Mouse (Mus musculus) fibroblast of lung, adult 2 months (primary cell): ENCODE measurements around the gene Gatd1.
"Not testable (repeated sequence)": the region's sequence is repeated elsewhere in the genome, so short reads cannot be mapped to it uniquely, and the experiment has no call there.

ENCODE experiments used
- DNase-seq: peaks from one replicate; pipeline ENCODE4 v3.0.0-alpha.2; 2011; ENCODE audit warnings: low read depth

The Gatd1 gene

DNA sequence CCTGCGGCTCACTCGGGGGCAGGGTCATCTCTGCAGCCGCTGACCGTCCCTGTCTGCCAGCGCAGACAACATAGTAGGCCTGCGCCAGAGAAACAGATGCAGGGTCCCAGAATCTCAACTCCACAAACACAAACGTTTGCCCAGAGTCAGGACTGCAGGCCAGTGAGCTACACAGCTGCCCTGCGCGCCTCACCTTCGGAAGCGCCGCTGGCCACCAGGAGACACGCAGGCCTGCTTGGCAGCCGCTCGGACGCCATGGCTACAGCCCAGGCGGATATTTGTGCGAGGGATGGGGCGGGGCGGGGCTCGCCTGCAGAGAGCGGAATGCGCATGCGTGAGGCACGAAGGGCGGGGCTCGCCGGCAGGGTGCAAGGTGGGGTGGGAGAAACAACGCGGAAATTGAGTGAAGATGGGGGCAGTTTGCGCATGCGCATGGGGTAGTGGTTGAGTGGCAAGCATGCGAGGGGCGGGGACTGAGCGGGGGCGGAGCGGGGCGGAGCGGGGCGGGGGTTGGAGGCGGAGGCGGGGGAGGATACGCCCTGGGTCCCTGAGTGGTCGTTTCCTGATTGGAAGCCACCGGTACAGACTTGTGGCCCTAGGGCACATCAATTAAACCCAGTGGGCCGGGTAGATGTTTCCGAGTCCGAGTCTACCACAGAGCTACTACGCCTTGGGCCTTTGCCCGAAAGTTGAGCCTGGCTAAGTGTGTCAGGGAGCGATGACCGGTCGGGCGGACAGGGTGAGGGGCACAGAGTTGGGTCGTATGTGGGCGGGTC, at the start of gene Gatd1:
TSS of gene Gatd1 (minus strand) at position 328 of the 776 bp plus-strand sequence.
- peak; percentile 96 for DNase-seq

DNA sequence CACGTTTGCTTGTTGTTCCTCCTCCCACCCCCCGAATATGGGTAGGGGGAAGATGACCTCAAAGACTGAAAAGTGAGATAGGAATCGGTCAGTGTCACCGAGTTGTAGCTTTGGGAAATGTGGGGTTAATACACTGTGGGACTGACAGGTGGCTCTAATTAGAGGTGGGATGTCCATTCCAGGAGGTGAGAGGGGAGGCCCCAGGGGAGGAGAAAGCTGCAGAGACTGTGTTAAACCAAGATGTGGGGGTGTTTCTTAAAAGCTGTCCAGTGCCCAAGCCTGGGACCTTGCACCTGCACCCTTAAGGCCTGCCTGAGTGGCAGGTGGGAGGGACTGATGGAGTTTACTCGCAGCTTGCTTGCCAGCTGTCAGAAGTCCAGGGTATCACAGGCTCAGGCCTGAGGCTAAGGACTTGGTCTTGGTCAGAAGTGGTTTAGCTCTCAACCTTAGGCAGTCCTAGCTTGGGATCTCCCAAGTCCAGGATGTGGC, 48.4 kb upstream of the Gatd1 start:
- DNase-seq = no peak

- no peak for DNase-seq
Observed at GRCm38 (mm10) chr7:141461521-141462332, 47.8 kb upstream of the Gatd1 start.

GRCm38 (mm10) chr7:141460391-141461113, 46.6 kb upstream of the Gatd1 start, which contains the start of gene Cracr2b:
Gene Cracr2b, plus strand, starts transcription at chr7:141461094.
- DNase-seq = no peak

DNA sequence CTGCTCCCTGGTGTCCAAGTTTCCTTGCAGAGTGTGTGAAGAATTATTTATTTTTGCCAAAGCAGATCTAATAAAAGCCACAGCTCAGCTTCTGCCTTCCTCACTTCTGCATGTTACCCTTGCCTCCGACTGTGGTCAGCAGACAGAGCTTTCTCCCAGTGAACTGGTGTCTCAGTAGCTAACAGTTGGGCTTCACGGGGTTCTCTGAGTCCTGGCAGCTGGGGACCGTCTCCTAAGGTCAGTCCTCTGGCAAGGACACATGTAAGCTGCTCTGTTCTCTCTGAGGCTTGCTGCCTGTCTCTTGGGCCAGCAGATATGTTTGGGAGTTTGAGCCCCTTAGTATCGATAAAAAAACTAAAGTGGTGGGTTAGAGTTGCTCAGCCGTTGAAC, 46.1 kb upstream of the Gatd1 start:
- no peak for DNase-seq

GRCm38 (mm10) chr7:141459301-141459711, 45.4 kb upstream of the Gatd1 start:
- DNase-seq = no peak

DNA sequence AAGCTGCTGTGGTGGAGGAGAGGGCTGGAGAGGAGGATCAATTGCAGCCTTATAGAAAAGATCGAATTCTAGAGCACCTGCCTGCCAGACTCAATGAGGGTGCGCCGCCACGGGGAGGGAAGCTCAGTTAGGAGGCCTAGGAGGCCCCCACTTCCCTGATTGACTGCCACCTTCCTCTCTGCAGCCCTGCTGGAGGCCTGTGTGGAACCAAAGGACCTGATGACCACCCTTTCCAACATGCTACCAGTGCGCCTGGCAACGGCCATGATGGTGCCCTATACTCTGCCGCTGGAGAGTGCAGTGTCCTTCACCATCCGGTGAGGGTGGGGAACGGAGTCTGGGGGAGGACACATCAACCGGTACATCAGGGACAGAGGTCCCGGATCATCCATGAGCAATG, 44.7 kb upstream of the Gatd1 start:
- no peak for DNase-seq

DNA sequence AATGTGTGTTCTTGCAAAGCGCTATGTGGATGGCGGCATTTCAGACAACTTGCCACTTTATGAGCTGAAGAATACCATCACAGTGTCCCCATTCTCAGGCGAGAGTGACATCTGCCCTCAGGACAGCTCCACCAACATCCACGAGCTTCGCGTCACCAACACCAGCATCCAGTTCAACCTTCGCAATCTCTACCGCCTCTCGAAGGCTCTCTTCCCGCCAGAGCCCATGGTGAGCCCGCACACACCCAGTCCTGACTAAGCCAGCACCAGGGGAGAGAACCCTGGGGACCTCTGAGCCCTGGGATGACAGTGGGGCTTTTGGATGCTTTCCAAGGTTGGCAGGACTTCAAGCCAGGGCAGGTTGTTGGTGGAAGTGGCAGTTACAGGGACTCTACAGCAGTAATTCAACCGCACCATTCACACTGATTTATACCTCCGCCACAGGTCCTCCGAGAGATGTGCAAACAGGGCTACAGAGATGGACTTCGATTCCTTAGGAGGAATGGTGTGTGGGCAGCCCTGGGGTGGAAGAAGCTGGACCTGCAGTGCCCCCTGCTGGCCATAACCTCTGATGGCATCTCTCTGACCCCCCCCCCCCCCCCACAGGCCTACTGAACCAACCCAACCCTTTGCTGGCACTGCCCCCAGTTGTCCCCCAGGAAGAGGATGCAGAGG, 44.2 kb upstream of the Gatd1 start:
- no peak for DNase-seq

GRCm38 (mm10) chr7:141457236-141457635, 43.3 kb upstream of the Gatd1 start:
- no peak for DNase-seq

DNA sequence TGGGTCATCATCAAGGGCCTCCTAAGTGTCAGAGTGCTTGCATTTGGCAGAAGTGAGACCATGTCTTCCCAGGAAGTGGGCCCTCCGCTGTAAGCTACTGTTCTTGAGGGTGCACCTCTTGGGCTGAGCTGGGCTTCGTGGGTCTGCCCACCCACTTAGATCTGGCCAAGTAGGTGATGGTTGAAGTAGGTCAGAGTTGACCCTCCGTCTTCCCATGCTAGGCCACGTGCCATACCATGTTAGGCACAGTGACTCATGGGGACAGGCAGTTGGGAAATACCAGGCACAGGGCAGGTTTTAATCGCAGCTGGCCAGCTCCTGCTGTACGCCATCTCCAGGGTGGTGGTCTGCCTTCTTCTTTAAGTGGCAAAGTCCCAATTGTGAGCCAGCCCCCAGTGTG, 42.8 kb upstream of the Gatd1 start:
- DNase-seq = no peak

GRCm38 (mm10) chr7:141455610-141456314, 41.8 kb upstream of the Gatd1 start:
- DNase-seq = no peak

- no peak for DNase-seq
Observed at GRCm38 (mm10) chr7:141454967-141455551, 41.1 kb upstream of the Gatd1 start, which contains the start of gene Pnpla2. Gene Pnpla2, plus strand, starts transcription at chr7:141455198.

GRCm38 (mm10) chr7:141453636-141454035, 39.7 kb upstream of the Gatd1 start:
- no peak for DNase-seq

DNA sequence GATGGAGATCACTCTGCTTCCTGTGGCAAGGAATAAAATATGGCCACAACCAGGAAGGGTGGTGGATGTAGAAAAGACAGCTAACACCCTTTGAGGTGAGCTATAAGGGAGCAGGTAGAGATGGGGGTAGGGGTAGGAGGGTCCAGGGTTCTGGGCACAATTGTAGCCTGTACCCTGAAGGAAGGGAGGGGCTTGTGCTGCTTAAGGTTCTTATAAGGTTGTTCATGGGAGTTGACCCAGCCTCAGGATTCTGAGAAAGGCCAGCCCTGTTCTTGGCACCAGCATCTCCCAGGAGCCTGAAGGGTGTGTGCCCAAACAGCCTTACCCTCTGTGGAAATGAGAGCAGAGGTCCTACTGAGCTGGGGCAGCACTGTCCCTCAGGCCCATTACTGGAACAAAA, 38.0 kb upstream of the Gatd1 start:
- no peak for DNase-seq

- peak; percentile 84 for DNase-seq
Observed at GRCm38 (mm10) chr7:141447110-141447991, 33.4 kb upstream of the Gatd1 start, which contains the start of gene Rplp2. Gene Rplp2, plus strand, starts transcription at chr7:141447370.

GRCm38 (mm10) chr7:141446374-141446773, 32.4 kb upstream of the Gatd1 start:
- DNase-seq = not testable (repeated sequence)

GRCm38 (mm10) chr7:141443828-141444237, 29.9 kb upstream of the Gatd1 start, which contains the start of gene Pidd1:
Gene Pidd1, minus strand, starts transcription at chr7:141444025.
- DNase-seq = no peak

GRCm38 (mm10) chr7:141443081-141443821, 29.3 kb upstream of the Gatd1 start:
- DNase-seq = no peak

DNA sequence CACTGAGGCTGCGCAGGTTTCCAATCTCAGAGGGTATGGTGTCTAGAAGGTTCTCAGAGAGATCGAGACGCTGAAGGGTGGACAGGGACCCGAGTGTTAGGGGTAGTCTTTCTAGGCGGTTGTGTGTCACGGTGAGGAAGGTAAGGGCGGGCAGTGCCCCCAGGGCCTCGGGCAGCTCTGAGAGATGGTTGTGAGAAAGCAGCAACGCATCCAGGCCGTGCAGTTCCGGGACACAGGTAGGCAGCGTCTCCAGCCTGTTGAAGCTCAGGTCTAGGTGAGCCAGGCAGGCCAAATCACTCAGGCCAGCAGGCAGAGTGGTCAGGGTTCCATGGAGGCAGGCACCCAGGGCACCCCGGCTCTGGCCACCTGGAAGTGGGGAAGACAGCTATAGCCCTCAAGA, 28.3 kb upstream of the Gatd1 start:
- no peak for DNase-seq
